Mouse (Mus musculus) fat pad, adult 2 months (tissue): Measurements from ENCODE around the gene Gm6401.
"Not testable (repeated sequence)": the region's sequence is repeated elsewhere in the genome, so short reads cannot be mapped to it uniquely, and the experiment has no call there.

Experiments
- DNase-seq: peaks from one replicate; pipeline ENCODE4 v3.0.0-alpha.2; 2011; ENCODE audit warnings: low read depth, low spot score; ENCODE audit errors: extremely low read depth

Gm6401 gene

DNA sequence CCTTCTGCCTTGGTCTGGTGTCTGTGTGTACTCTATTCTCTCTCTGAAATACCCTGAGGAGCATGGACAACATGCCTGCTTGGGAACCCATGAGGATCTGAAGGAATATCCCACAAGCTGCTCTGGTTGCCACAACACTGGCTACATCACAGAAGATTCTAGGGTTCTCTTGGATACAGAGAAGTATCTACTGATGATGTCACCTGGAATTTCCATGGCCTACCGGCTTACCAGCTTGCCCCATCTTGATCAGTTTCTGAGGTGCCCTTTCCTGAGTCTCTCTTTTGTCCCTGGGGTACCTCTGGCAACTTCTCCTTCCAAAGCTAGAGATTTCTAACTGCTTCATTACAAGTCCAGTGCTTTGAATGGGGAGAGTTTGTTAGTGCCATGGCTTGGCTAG, at the start of gene Gm6401:
TSS of gene Gm6401 (minus strand) at position 101 of the 400 bp plus-strand sequence.
- DNase-seq, result not testable (repeated sequence)

- not testable (repeated sequence) for DNase-seq
Observed at GRCm38 (mm10) chr14:41983225-41983624, 15.5 kb upstream of the Gm6401 start, which contains the start of gene Gm3543. Gene Gm3543, minus strand, starts transcription at chr14:41983325.

- DNase-seq, result not testable (repeated sequence)
Observed at GRCm38 (mm10) chr14:41968596-41968995, 869 bp upstream of the Gm6401 start.

GRCm38 (mm10) chr14:41964095-41964494, 3.6 kb downstream of the Gm6401 start:
- not testable (repeated sequence) for DNase-seq

DNA sequence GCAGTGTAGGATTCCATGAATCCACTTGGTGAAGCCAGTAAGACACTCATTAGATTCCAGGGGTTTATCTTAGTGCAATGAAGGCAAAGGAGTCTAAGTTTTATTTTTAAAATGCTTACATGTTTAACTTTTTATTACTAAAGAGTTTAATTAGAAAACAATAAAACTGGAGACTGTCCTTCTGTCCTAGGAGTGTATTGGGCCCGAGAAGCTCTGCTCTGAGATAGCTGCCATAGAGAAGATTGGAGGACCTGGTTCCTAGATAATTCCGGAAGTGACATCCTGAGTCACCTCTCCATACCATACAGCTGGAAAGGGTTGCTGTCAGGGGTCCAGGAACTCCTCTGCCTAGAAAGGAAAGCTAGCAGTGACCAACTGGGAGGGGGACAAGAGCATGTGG, 24.0 kb downstream of the Gm6401 start, which contains the start of gene 1700024B05Rik:
TSS of gene 1700024B05Rik (plus strand) at position 301 of the 400 bp plus-strand sequence.
- DNase-seq, result not testable (repeated sequence)

GRCm38 (mm10) chr14:41924649-41925048, 43.1 kb downstream of the Gm6401 start, which contains the start of gene 1700049E17Rik1:
Gene 1700049E17Rik1, plus strand, starts transcription at chr14:41924949.
- not testable (repeated sequence) for DNase-seq
